Mouse (Mus musculus): ENCODE measurements around the gene Fbxo10.
"Not testable (repeated sequence)": the region's sequence is repeated elsewhere in the genome, so short reads cannot be mapped to it uniquely, and the experiment has no call there.

Gene Fbxo10

GRCm38 (mm10) chr4:45010806-45011415, 73.5 kb downstream of the Fbxo10 start:
- in situ Hi-C loops (cut with MboI, MseI) = loop anchor here (5.0 to 10.0 kb wide), 2 partner anchors 39 to 304 kb away; no protein-coding TSS in a partner anchor

GRCm38 (mm10) chr4:45005452-45005851, 79.0 kb downstream of the Fbxo10 start:
- in situ Hi-C loops (cut with MboI, MseI) = no loop called here

GRCm38 (mm10) chr4:45000001-45000400, 84.4 kb downstream of the Fbxo10 start:
- in situ Hi-C loops (cut with MboI, MseI) = no loop called here

- in situ Hi-C loops (cut with MboI, MseI) = no loop called here
Observed at GRCm38 (mm10) chr4:44998071-44998470, 86.3 kb downstream of the Fbxo10 start.

- in situ Hi-C loops (cut with MboI, MseI) = no loop called here
Observed at GRCm38 (mm10) chr4:44994776-44995175, 89.6 kb downstream of the Fbxo10 start.

- in situ Hi-C loops (cut with MboI, MseI) = no loop called here
Observed at GRCm38 (mm10) chr4:44993847-44994246, 90.6 kb downstream of the Fbxo10 start.

- in situ Hi-C loops (cut with MboI, MseI) = not testable (repeated sequence)
Observed at GRCm38 (mm10) chr4:44993179-44993578, 91.2 kb downstream of the Fbxo10 start.

GRCm38 (mm10) chr4:44992330-44992729, 92.1 kb downstream of the Fbxo10 start:
- in situ Hi-C loops (cut with MboI, MseI) = not testable (repeated sequence)

- in situ Hi-C loops (cut with MboI, MseI) = no loop called here
Observed at GRCm38 (mm10) chr4:44990560-44990959, 93.8 kb downstream of the Fbxo10 start.
